Mouse (Mus musculus) heart, embryonic 11.5 days (tissue): ENCODE results near the gene Myof. TPM values are rescaled to one million over a fixed set of nuclear protein-coding genes. Genes with fewer than 3 reads are reported as not detected.

Experiments
- ATAC-seq: fragments of 200-750 bp; cut with Nextera tagmentation; replicated peaks from 2 replicates; pipeline ENCODE4 v1.8.0; 2017; ENCODE audit warnings: moderate library complexity; ENCODE audit not compliant: insufficient number of reproducible peaks, low FRiP score, low TSS enrichment
- H3K27ac ChIP-seq: fragments of 300-500 bp; sonication (generic); 2 replicates; pipeline ENCODE4 v1.5.1; 2014; ENCODE audit warnings: mild to moderate bottlenecking, low read depth, low read length
- H3K27me3 ChIP-seq: fragments of 300-500 bp; sonication (generic); 2 replicates; pipeline ENCODE4 v1.6.1; 2014; ENCODE audit warnings: mild to moderate bottlenecking, low read length, mixed read lengths; ENCODE audit not compliant: control insufficient read depth, insufficient read depth
- H3K36me3 ChIP-seq: fragments of 300-500 bp; sonication (generic); 2 replicates; pipeline ENCODE4 v1.6.1; 2014; ENCODE audit warnings: mild to moderate bottlenecking, low read length, moderate library complexity, mixed read lengths; ENCODE audit not compliant: control insufficient read depth, insufficient read depth
- H3K4me1 ChIP-seq: fragments of 300-500 bp; sonication (generic); 2 replicates; pipeline ENCODE4 v1.6.1; 2014; ENCODE audit warnings: low read length; ENCODE audit not compliant: control insufficient read depth, insufficient read depth
- H3K4me2 ChIP-seq: fragments of 300-500 bp; sonication (generic); 2 replicates; pipeline ENCODE4 v1.6.1; 2014; ENCODE audit warnings: mild to moderate bottlenecking, moderate library complexity
- H3K4me3 ChIP-seq: fragments of 300-500 bp; sonication (generic); 2 replicates; pipeline ENCODE4 v1.5.1; 2014; ENCODE audit warnings: low read depth, low read length
- H3K9ac ChIP-seq: fragments of 300-500 bp; sonication (generic); 2 replicates; pipeline ENCODE4 v1.6.1; 2014; ENCODE audit warnings: mild to moderate bottlenecking, low read depth, low read length, moderate library complexity
- H3K9me3 ChIP-seq: fragments of 300-500 bp; sonication (generic); replicated peaks from 2 replicates; pipeline ENCODE4 v1.6.1; 2016; ENCODE audit warnings: low read length; ENCODE audit not compliant: control insufficient read depth
- WGBS: fragments of 180-500 bp; shearing (Covaris S2); extraction: QIAGEN DNeasy Blood & Tissue Kit; methylation state at CpG from one replicate; pipeline ENCODE4 v1.1.7; 2014; ENCODE audit not compliant: insufficient replicate concordance; 5-methylcytosine and 5-hydroxymethylcytosine counted together
- polyA plus RNA-seq: library from polyadenylated mRNA; unstranded; fragments of >200 nt; fragmentation: Nextera tagmentation; extraction: Ambion mirVana; gene quantifications from 2 replicates; pipeline ENCODE4 v1.2.1, GENCODE M21; 2014

Gene Myof
- polyA plus RNA-seq, 1 experiment from 2014 or later = 7.4 TPM

DNA sequence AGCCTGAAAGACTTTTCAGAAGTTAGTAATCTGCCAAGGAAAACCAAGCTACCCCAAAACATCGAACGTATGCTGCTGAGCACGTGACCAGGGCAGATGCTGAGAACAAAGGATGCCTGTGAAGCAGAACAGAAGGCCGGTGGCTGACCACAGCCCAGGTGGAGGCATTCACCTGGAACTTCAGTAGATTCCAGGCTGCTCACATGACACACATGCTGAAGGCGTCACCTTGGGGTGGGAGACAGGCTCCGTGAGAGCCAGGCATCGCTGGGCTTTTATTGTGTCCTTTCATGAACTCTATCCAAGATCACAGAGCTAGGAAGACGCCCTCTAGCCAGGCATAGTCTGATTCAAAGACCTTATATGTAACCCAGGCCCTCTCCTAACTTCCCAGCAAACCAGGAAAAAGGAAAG, 17.2 kb downstream of the Myof start:
- H3K4me1 ChIP-seq = peaks cover 27% of the 10 kb centered on the region
- no peaks in the 10 kb centered on the region for H3K36me3 ChIP-seq
- ATAC-seq = no peak
- H3K27ac ChIP-seq = peak overlapping the region; percentile 57; the same call in 1 of the 2 replicates
- H3K4me2 ChIP-seq = no peak overlapping the region
- WGBS = 65% methylated on average over 8 of the region's 8 CpGs
- no peaks in the 10 kb centered on the region for H3K27me3 ChIP-seq
- H3K4me3 ChIP-seq = no peak overlapping the region
- no peaks in the 10 kb centered on the region for H3K9me3 ChIP-seq
- H3K9ac ChIP-seq = no peak overlapping the region

DNA sequence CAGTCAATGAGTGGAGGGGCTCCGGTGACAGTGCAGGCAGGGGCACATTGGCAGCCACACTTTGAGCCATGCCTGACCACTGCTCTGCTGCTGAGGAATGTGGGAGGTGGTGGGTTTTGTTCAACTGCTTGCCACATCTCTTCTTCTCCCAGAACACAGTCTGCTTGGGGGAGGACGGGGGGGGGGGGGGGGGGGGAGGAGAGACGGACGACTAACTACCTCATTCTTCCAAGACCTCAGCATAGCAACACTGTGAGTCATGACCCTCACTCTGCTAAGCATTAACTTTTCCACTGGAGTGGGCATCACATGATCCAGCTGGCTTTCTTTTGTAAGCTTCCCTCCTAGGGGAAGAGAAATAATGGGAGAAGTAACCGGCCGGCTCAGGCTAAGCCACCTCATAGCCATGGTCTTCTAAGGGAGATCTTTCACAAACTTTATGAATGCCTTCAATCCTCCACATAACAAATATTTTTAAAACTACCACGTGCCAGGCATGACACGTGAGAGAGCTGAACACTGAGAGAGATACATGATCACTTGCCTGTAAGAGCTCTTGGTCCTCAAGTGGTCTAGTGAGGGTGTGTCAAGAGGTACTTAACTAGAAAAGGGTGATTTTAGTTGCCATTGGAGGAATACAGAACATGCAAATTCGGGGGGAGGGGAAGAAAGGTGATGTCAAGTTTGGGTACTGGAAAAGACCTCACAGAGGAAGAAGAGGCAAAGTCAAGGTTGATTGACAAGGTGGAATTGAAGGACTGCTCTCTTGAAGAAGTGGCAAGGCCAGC, 17.9 kb downstream of the Myof start:
- WGBS = 39% methylated on average over 8 of the region's 9 CpGs
- Histone ChIP-seq H3K9me3 (no peaks in the 10 kb centered on the region), H3K4me3 (no peak overlapping the region), H3K9ac (no peak overlapping the region), H3K4me2 (no peak overlapping the region), H3K4me1 (peaks cover 25% of the 10 kb centered on the region), H3K36me3 (no peaks in the 10 kb centered on the region), H3K27me3 (no peaks in the 10 kb centered on the region), H3K27ac (peak overlapping the region; percentile 57; the same call in 1 of the 2 replicates)
- ATAC-seq = 0 out of 2 replicates have a peak, but pooled peaks have one; percentile 49

DNA sequence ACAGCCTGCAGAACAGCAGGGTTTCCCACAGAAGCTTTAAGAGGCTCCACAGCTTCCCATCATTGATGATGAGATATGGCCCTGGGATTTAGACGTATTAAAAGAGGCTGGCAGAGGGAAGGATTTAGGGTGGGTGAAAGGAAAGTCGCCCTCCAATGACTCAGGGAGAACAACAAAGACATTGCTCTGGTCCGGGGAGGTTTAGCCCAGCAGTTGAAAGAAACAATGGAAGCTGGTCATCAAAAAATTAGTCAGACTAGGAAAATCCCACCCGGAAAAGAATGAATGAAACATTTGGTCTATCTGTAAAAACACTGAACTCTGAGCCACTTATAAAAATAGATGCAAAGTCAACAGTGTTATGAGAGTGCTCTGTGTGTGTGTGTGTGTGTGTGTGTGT, 19.8 kb downstream of the Myof start:
- no peak overlapping the region for H3K4me2 ChIP-seq
- no peak overlapping the region for H3K9ac ChIP-seq
- no peaks in the 10 kb centered on the region for H3K36me3 ChIP-seq
- WGBS = 70% methylated on average over 4 of the region's 4 CpGs
- H3K27me3 ChIP-seq = no peaks in the 10 kb centered on the region
- no peaks in the 10 kb centered on the region for H3K9me3 ChIP-seq
- peaks cover 18% of the 10 kb centered on the region for H3K4me1 ChIP-seq
- ATAC-seq = no peak
- H3K4me3 ChIP-seq = no peak overlapping the region
- H3K27ac ChIP-seq = no peak overlapping the region

DNA sequence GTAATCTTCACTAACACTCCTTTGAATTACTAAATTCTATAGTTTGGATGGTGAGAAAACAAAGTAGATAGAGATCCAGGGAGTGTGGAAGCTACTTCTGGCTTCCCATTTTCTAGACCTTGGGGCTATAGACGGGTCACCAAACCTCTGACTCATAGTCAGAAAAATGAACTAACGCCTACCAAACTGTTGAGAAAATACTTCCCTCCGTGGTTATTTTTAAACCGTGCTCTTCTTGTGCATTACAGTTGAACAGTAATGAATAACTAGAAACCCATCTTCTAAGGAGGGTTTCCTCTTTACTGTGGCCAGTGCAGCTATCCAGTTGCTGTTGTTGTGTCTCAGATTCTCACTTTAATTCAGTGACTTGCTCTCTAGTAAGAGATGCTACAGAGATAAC, 20.7 kb downstream of the Myof start:
- no peaks in the 10 kb centered on the region for H3K9me3 ChIP-seq
- H3K4me3 ChIP-seq = no peak overlapping the region
- no peaks in the 10 kb centered on the region for H3K36me3 ChIP-seq
- no peak overlapping the region for H3K27ac ChIP-seq
- H3K4me1 ChIP-seq = peaks cover 18% of the 10 kb centered on the region
- H3K9ac ChIP-seq = no peak overlapping the region
- WGBS = 51% methylated on average over 4 of the region's 4 CpGs
- no peak overlapping the region for H3K4me2 ChIP-seq
- no peak for ATAC-seq
- no peaks in the 10 kb centered on the region for H3K27me3 ChIP-seq

DNA sequence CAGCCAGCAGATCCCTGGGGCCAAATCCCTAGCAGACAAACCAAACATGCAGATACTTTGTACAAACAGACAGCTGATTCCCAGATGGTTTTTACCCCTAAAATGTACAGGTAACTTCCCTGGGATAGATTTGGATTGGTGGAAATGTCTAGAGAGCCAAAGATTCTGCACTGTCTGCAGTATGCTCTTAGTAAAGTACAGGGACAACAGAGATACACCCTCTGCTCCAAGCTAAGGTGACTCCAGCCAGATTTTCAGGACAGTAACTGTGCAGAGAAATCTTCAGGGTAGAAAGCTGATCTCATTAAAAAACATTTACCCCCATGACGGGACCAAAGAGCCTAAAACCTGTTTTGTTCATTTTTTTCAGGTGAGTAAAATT, 27.5 kb downstream of the Myof start:
- Histone ChIP-seq H3K27me3 (no peaks in the 10 kb centered on the region), H3K9ac (no peak overlapping the region), H3K27ac (no peak overlapping the region), H3K9me3 (no peaks in the 10 kb centered on the region), H3K36me3 (no peaks in the 10 kb centered on the region), H3K4me2 (no peak overlapping the region), H3K4me1 (no peaks in the 10 kb centered on the region), H3K4me3 (no peak overlapping the region)
- 58% methylated on average over 1 of the region's 1 CpGs for WGBS
- no peak for ATAC-seq

DNA sequence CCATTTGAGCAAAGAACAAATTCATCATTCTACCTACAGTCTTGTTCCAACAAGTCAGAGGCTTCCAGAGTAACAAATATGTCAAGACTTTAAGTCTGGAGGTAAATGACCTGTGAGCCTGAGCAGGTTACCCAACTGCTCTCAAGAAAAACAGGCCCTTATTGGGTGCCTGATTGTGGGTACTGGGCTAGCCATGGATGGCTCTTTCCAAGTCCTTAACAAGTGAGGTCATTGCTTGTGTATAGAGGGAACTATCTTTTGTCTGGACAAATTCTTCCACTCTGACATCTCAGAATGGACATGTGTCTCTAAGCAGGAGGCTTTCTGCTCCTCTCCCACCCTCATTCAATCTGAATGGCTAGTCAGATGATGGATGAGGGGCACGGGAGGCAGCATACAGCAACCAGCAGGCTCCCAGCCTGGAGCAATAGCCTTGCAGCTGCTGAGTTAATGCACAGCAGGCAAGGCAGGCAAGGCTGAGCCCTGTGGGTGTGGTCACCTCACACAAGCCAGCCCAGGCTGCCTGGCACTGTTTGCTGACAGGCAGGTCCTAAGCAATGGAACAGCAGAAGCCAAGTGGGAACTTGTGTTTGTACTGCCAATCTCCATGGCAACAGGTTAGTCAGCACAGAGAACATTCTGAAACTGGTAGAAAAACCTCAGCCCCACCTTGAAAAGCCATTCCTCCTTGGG, 28.1 kb downstream of the Myof start:
- no peaks in the 10 kb centered on the region for H3K36me3 ChIP-seq
- H3K4me3 ChIP-seq = no peak overlapping the region
- no peak overlapping the region for H3K9ac ChIP-seq
- 11% methylated on average over 1 of the region's 1 CpGs for WGBS
- ATAC-seq = peak; percentile 67; the same call in 1 of the 2 replicates
- no peaks in the 10 kb centered on the region for H3K4me1 ChIP-seq
- H3K4me2 ChIP-seq = no peak overlapping the region
- no peak overlapping the region for H3K27ac ChIP-seq
- H3K27me3 ChIP-seq = no peaks in the 10 kb centered on the region
- no peaks in the 10 kb centered on the region for H3K9me3 ChIP-seq

DNA sequence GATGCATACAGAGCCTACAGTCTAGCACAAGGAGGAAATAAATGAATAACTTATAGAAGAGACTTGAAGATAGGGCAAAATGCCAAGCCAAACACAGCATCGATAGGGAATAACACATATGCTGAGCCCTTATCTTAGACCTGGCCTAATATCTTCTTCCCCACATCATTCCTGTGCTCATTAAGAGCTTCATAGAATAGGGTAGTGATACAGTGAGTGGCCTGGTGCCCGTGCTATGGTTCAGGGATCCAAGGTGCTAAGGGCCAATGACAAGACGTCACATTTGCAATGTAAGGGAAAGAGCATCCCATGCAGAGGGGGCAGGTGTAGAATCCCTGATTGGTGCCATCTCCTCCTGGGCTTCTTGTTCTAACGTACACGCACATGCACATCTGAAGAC, 28.9 kb downstream of the Myof start:
- Histone ChIP-seq H3K9ac (no peak overlapping the region), H3K4me3 (no peak overlapping the region), H3K9me3 (no peaks in the 10 kb centered on the region), H3K4me2 (no peak overlapping the region), H3K4me1 (no peaks in the 10 kb centered on the region), H3K27me3 (no peaks in the 10 kb centered on the region), H3K27ac (no peak overlapping the region), H3K36me3 (no peaks in the 10 kb centered on the region)
- ATAC-seq = no peak
- WGBS = 68% methylated on average over 5 of the region's 5 CpGs

DNA sequence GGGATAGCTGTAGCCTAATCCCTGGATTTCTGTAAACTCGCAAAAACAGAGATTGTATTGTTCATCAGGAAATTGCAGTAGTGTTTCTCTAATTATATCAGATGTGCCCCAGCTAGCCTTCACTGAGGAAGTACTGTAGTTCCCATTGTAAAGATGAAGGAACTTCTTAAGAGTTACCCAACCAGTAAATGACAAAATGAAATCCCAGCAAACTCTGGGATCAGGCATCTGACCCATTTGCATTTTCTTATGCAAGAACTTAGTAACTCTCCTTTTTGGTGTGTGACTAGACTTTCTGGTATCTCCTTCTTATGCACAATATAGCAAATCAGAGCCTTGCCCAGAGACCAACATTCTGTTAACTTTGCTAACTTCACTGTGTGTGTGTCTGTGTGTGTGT, 32.0 kb downstream of the Myof start:
- H3K9me3 ChIP-seq = no peaks in the 10 kb centered on the region
- no peak for ATAC-seq
- no peak overlapping the region for H3K9ac ChIP-seq
- no peak overlapping the region for H3K4me2 ChIP-seq
- H3K27me3 ChIP-seq = no peaks in the 10 kb centered on the region
- no peaks in the 10 kb centered on the region for H3K36me3 ChIP-seq
- H3K27ac ChIP-seq = no peak overlapping the region
- H3K4me3 ChIP-seq = no peak overlapping the region
- 49% methylated on average over 1 of the region's 1 CpGs for WGBS
- H3K4me1 ChIP-seq = no peaks in the 10 kb centered on the region
